Mouse (Mus musculus): ENCODE measurements at regions not wholly inside any gene's neighbourhood (a gene's known extent, or its start where the extent isn't known, plus 50 kb on each side); places are given as distances from the start of the nearest gene placed in this dataset.
A peak's percentile ranks its signal among the peaks of the same experiment; 100 is the strongest.

DNA sequence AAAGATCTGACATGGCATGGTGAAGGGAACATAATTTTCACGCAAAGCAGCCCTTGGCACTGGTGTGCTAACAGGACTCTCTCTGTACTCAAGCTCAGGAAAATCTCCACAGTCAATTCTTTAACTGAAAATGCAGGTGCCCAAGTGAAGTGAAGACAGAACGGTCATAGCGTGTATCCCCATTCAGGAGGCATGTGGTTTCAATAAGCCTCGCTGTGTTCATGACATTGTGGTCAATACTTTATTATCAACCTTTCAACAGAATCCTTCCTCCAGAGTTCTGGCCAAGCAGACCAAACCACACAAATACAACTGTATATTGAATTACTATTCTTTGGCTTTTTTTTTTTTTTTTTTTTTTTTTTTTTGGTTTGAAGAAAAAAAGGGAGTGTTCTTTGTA, 314.1 kb downstream of the Mycn start:
- Histone ChIP-seq H3K27ac (replicated peaks; ENCODE audit: low read depth, low read length) (no peak overlapping the region), H3K27me3 (ENCODE audit: control insufficient read depth, insufficient read depth, low read length) (no peaks in the 10 kb centered on the region), H3K9me3 (ENCODE audit: control insufficient read depth, low read length) (no peaks in the 10 kb centered on the region), H3K4me3 (ENCODE audit: low read depth, low read length) (no peak overlapping the region), H3K4me1 (ENCODE audit: control insufficient read depth, insufficient read depth, low read length) (no peaks in the 10 kb centered on the region), H3K36me3 (ENCODE audit: control insufficient read depth, insufficient read depth, low read length) (no peaks in the 10 kb centered on the region), H3K4me2 (ENCODE audit: low read depth, severe bottlenecking) (no peak overlapping the region), H3K9ac (ENCODE audit: low read length) (no peak overlapping the region)
- no peak for DNase-seq (ENCODE audit: low spot score)
- no peak for ATAC-seq (ENCODE audit: insufficient number of reproducible peaks, low FRiP score, low TSS enrichment, low read depth)
- WGBS = 52% methylated on average over 4 of the region's 4 CpGs

DNA sequence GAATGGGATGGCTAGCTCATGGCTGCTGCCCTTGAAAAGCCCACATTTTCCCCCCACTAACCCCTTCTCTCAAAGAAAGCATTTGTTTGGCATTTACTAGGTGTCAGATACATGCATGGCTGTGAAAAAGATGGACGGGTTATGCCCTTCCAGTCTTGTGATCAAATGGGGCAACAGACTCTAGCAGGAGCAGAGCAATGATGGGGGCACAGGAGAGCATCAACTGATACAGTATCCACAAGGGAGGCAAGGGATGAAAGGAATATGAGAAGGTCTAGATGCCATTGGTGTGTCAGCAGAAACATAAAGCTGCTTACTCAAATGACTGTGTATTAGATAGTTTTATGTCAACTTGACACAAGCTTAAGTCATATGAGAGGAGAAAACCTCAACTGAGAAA, 315.9 kb downstream of the Mycn start:
- Histone ChIP-seq H3K4me2 (ENCODE audit: low read depth, severe bottlenecking) (no peak overlapping the region), H3K4me3 (ENCODE audit: low read depth, low read length) (no peak overlapping the region), H3K4me1 (ENCODE audit: control insufficient read depth, insufficient read depth, low read length) (no peaks in the 10 kb centered on the region), H3K9me3 (ENCODE audit: control insufficient read depth, low read length) (no peaks in the 10 kb centered on the region), H3K9ac (ENCODE audit: low read length) (no peak overlapping the region), H3K36me3 (ENCODE audit: control insufficient read depth, insufficient read depth, low read length) (no peaks in the 10 kb centered on the region), H3K27ac (replicated peaks; ENCODE audit: low read depth, low read length) (no peak overlapping the region), H3K27me3 (ENCODE audit: control insufficient read depth, insufficient read depth, low read length) (no peaks in the 10 kb centered on the region)
- WGBS = 69% methylated on average over 1 of the region's 1 CpGs
- DNase-seq (ENCODE audit: low spot score) (no peak), ATAC-seq (ENCODE audit: insufficient number of reproducible peaks, low FRiP score, low TSS enrichment, low read depth) (no peak)

DNA sequence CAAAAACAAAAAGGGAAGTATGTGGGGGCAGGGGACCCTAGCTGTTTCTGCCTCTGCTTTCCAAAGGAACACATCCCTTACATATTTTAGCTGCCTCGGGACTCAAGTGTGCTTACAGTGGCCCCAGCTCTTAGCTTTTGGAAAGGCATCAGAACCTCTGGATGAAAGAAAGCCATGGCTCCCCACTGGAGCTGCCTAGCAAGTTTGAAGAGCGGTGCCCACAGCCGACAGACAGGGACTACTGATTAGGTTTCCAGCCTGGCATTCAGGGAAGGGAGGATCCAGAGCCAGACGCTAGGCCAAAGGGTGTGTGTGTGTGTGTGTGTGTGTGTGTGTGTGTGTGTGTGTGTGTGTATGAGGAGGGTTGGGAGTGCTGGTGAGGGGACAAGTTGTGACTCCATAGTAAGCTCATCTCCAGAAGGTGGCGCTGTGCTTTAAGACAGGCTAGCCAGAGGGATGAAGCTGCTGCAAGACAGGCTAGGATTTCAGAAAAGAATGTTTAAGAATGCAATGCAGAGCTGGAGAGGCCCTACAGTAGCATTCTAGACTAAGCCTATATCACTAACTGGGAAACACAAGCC, 318.9 kb downstream of the Mycn start:
- Histone ChIP-seq H3K4me1 (ENCODE audit: control insufficient read depth, insufficient read depth, low read length) (no peaks in the 10 kb centered on the region), H3K27me3 (ENCODE audit: control insufficient read depth, insufficient read depth, low read length) (no peaks in the 10 kb centered on the region), H3K4me2 (ENCODE audit: low read depth, severe bottlenecking) (no peak overlapping the region), H3K4me3 (ENCODE audit: low read depth, low read length) (no peak overlapping the region), H3K9ac (ENCODE audit: low read length) (no peak overlapping the region), H3K9me3 (ENCODE audit: control insufficient read depth, low read length) (no peaks in the 10 kb centered on the region), H3K36me3 (ENCODE audit: control insufficient read depth, insufficient read depth, low read length) (no peaks in the 10 kb centered on the region), H3K27ac (replicated peaks; ENCODE audit: low read depth, low read length) (no peak overlapping the region)
- 28% methylated on average over 5 of the region's 5 CpGs for WGBS
- DNase-seq (ENCODE audit: low spot score) (peak; percentile 89), ATAC-seq (ENCODE audit: insufficient number of reproducible peaks, low FRiP score, low TSS enrichment, low read depth) (0 out of 2 replicates have a peak, but pooled peaks have one; percentile 51)

DNA sequence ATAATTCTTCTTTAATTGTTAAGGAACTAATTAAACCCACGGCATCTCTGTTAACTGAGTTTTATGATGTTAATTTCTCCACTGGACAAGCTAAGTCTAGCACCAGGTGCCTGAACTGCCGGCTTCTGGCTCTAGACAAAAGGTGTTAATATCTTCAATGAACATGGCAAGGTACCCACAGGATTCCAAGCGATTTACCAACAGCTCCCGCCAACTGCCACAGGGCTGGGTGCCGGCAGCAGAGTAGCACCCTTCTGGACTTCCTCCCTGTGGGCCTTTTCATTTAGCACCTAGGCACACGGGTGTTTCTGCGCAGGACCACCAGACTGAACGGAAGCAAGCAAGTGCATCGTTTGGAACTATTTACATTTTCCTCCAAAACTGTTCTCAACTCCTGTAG, 320.2 kb downstream of the Mycn start:
- ATAC-seq (ENCODE audit: insufficient number of reproducible peaks, low FRiP score, low TSS enrichment, low read depth) (no peak), DNase-seq (ENCODE audit: low spot score) (no peak)
- Histone ChIP-seq H3K4me2 (ENCODE audit: low read depth, severe bottlenecking) (no peak overlapping the region), H3K36me3 (ENCODE audit: control insufficient read depth, insufficient read depth, low read length) (no peaks in the 10 kb centered on the region), H3K27me3 (ENCODE audit: control insufficient read depth, insufficient read depth, low read length) (no peaks in the 10 kb centered on the region), H3K4me3 (ENCODE audit: low read depth, low read length) (no peak overlapping the region), H3K4me1 (ENCODE audit: control insufficient read depth, insufficient read depth, low read length) (no peaks in the 10 kb centered on the region), H3K9me3 (ENCODE audit: control insufficient read depth, low read length) (no peaks in the 10 kb centered on the region), H3K9ac (ENCODE audit: low read length) (no peak overlapping the region), H3K27ac (replicated peaks; ENCODE audit: low read depth, low read length) (no peak overlapping the region)
- WGBS = 52% methylated on average over 9 of the region's 9 CpGs

DNA sequence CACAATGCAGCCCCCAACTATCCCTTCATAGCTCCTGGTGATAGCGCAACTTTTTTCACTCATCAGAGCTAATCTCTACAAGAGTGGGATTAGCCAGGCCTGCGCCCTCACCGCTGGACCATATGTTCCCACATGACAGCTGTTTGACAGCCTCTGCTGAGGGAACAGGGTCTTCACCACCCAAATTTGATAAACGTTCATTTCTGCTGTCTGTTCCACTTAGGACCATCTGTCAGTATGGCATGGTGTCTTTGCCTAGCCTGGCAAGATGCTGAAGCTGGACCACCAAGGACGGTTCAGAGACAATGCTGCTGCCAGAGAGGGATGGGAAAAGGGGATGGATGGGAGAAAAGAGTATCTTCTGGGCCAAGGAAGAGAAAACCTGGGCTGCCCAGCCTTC, 321.4 kb downstream of the Mycn start:
- ATAC-seq (ENCODE audit: insufficient number of reproducible peaks, low FRiP score, low TSS enrichment, low read depth) (no peak), DNase-seq (ENCODE audit: low spot score) (no peak)
- H3K27me3 ChIP-seq (ENCODE audit: control insufficient read depth, insufficient read depth, low read length) = no peaks in the 10 kb centered on the region
- H3K4me1 ChIP-seq (ENCODE audit: control insufficient read depth, insufficient read depth, low read length) = no peaks in the 10 kb centered on the region
- WGBS = 84% methylated on average over 5 of the region's 5 CpGs
- no peak overlapping the region for H3K27ac ChIP-seq (replicated peaks; ENCODE audit: low read depth, low read length)
- no peak overlapping the region for H3K4me3 ChIP-seq (ENCODE audit: low read depth, low read length)
- no peaks in the 10 kb centered on the region for H3K36me3 ChIP-seq (ENCODE audit: control insufficient read depth, insufficient read depth, low read length)
- no peaks in the 10 kb centered on the region for H3K9me3 ChIP-seq (ENCODE audit: control insufficient read depth, low read length)
- no peak overlapping the region for H3K9ac ChIP-seq (ENCODE audit: low read length)
- H3K4me2 ChIP-seq (ENCODE audit: low read depth, severe bottlenecking) = no peak overlapping the region

DNA sequence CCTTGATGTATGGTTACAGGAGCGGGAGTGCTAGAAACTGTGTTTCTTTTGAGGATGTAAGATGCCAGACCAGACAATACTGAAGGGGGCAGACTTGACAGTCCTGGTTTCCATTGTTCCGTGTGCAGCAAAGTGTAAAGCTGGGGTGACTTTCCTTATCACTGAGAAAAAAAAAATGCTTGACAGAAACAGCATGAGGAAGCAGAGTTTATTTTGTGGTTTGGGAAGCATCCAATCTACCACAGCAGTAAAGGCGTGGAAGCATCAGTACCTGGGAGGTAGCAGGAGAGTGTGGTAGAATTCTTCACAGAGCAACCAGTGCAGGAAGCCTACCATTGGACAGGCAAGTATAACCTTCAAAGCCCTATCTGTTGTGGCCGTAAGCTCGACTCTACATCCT, 322.3 kb downstream of the Mycn start:
- DNase-seq (ENCODE audit: low spot score) (no peak), ATAC-seq (ENCODE audit: insufficient number of reproducible peaks, low FRiP score, low TSS enrichment, low read depth) (no peak)
- Histone ChIP-seq H3K4me3 (ENCODE audit: low read depth, low read length) (no peak overlapping the region), H3K9ac (ENCODE audit: low read length) (no peak overlapping the region), H3K27me3 (ENCODE audit: control insufficient read depth, insufficient read depth, low read length) (no peaks in the 10 kb centered on the region), H3K4me2 (ENCODE audit: low read depth, severe bottlenecking) (no peak overlapping the region), H3K36me3 (ENCODE audit: control insufficient read depth, insufficient read depth, low read length) (no peaks in the 10 kb centered on the region), H3K27ac (replicated peaks; ENCODE audit: low read depth, low read length) (no peak overlapping the region), H3K4me1 (ENCODE audit: control insufficient read depth, insufficient read depth, low read length) (no peaks in the 10 kb centered on the region), H3K9me3 (ENCODE audit: control insufficient read depth, low read length) (no peaks in the 10 kb centered on the region)
- WGBS = 76% methylated on average over 5 of the region's 5 CpGs

DNA sequence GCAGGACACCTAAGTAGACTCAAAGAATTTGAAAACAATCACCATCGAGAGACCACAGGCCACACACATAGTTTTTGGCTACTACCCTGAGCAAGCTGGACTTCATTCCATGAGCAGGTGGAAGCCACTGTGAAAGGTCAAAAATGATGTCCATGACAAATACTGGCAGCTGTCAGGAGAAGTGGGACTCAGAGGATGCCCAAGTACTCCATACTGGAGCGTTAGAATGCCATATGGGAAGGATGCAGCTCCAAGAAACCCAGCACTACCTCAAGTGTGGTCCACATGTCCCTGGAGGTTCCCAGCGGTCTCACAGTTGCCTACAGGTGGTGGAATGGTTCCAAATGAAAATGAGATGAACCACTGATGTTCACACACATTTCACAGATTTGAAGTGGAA, 329.2 kb downstream of the Mycn start:
- no peaks in the 10 kb centered on the region for H3K4me1 ChIP-seq (ENCODE audit: control insufficient read depth, insufficient read depth, low read length)
- H3K4me2 ChIP-seq (ENCODE audit: low read depth, severe bottlenecking) = no peak overlapping the region
- DNase-seq (ENCODE audit: low spot score) (no peak), ATAC-seq (ENCODE audit: insufficient number of reproducible peaks, low FRiP score, low TSS enrichment, low read depth) (no peak)
- no peaks in the 10 kb centered on the region for H3K9me3 ChIP-seq (ENCODE audit: control insufficient read depth, low read length)
- no peak overlapping the region for H3K9ac ChIP-seq (ENCODE audit: low read length)
- no peaks in the 10 kb centered on the region for H3K27me3 ChIP-seq (ENCODE audit: control insufficient read depth, insufficient read depth, low read length)
- H3K27ac ChIP-seq (replicated peaks; ENCODE audit: low read depth, low read length) = no peak overlapping the region
- no peak overlapping the region for H3K4me3 ChIP-seq (ENCODE audit: low read depth, low read length)
- WGBS = 91% methylated on average over 3 of the region's 3 CpGs
- H3K36me3 ChIP-seq (ENCODE audit: control insufficient read depth, insufficient read depth, low read length) = no peaks in the 10 kb centered on the region

DNA sequence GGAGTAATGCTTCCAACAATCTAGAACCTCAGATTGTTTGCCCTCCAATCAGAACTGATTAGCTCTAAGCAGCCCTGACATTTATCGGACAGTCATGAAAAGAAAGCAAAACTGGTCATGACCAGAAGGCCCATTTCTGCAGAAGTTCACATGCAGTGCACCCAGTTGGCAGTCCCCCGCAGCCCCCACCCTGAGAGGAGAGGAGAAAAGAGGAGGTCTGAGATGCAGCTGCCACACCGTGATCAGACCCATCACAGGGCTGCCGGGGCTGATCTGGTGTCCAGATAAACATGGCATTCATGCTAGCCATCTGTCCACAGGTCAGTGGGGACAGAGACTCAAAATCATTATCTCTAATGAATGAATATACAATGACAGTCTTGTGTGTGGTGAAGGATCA, 330.9 kb downstream of the Mycn start:
- Histone ChIP-seq H3K9ac (ENCODE audit: low read length) (no peak overlapping the region), H3K4me2 (ENCODE audit: low read depth, severe bottlenecking) (no peak overlapping the region), H3K4me3 (ENCODE audit: low read depth, low read length) (no peak overlapping the region), H3K27ac (replicated peaks; ENCODE audit: low read depth, low read length) (no peak overlapping the region), H3K27me3 (ENCODE audit: control insufficient read depth, insufficient read depth, low read length) (no peaks in the 10 kb centered on the region), H3K4me1 (ENCODE audit: control insufficient read depth, insufficient read depth, low read length) (no peaks in the 10 kb centered on the region), H3K36me3 (ENCODE audit: control insufficient read depth, insufficient read depth, low read length) (no peaks in the 10 kb centered on the region), H3K9me3 (ENCODE audit: control insufficient read depth, low read length) (no peaks in the 10 kb centered on the region)
- no peak for ATAC-seq (ENCODE audit: insufficient number of reproducible peaks, low FRiP score, low TSS enrichment, low read depth)
- no peak for DNase-seq (ENCODE audit: low spot score)
- 80% methylated on average over 4 of the region's 4 CpGs for WGBS

DNA sequence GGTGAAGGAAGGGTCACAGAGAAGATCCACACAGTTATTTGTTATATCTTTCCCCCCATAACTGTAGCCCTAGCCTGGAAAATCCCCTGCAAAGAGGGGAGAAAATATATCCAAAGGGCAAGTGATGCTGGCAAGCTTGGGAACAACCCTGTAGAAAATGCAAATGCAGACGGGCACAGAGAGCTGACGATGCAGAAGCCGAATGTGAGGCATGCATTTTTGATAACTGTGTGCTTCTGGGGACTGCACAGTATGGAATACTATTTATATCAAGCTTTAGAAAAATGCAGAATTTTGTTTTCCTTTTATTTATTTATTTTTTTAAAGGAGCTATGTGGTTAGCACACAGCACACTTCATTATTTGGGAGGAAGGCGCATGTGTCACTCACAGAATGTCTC, 333.7 kb downstream of the Mycn start:
- no peaks in the 10 kb centered on the region for H3K9me3 ChIP-seq (ENCODE audit: control insufficient read depth, low read length)
- H3K27me3 ChIP-seq (ENCODE audit: control insufficient read depth, insufficient read depth, low read length) = no peaks in the 10 kb centered on the region
- DNase-seq (ENCODE audit: low spot score) (no peak), ATAC-seq (ENCODE audit: insufficient number of reproducible peaks, low FRiP score, low TSS enrichment, low read depth) (no peak)
- no peak overlapping the region for H3K9ac ChIP-seq (ENCODE audit: low read length)
- no peak overlapping the region for H3K4me3 ChIP-seq (ENCODE audit: low read depth, low read length)
- H3K4me1 ChIP-seq (ENCODE audit: control insufficient read depth, insufficient read depth, low read length) = no peaks in the 10 kb centered on the region
- no peaks in the 10 kb centered on the region for H3K36me3 ChIP-seq (ENCODE audit: control insufficient read depth, insufficient read depth, low read length)
- H3K27ac ChIP-seq (replicated peaks; ENCODE audit: low read depth, low read length) = no peak overlapping the region
- 88% methylated on average over 4 of the region's 4 CpGs for WGBS
- no peak overlapping the region for H3K4me2 ChIP-seq (ENCODE audit: low read depth, severe bottlenecking)

Data from limb, embryonic 11.5 days (tissue).